Mouse (Mus musculus) ES-E14 (cell line): Measurements from ENCODE around the gene Sipa1l2. TPM values are rescaled to one million over a fixed set of nuclear protein-coding genes. Genes with fewer than 3 reads are reported as not detected.

Experiments
- DNase-seq: peaks from one replicate; pipeline ENCODE4 v3.0.0-alpha.2; 2013; ENCODE audit warnings: low read depth, low spot score
- H3K27ac ChIP-seq: 2 replicates; pipeline ENCODE4 v1.5.1; 2012; ENCODE audit warnings: low read depth, mild to moderate bottlenecking, low read length, moderate library complexity, mixed read lengths; ENCODE audit not compliant: poor library complexity, insufficient read depth, severe bottlenecking
- H3K36me3 ChIP-seq: 2 replicates; pipeline ENCODE4 v1.6.1; 2012; ENCODE audit warnings: mild to moderate bottlenecking, low read length, moderate library complexity, mixed read lengths; ENCODE audit not compliant: control insufficient read depth, poor library complexity, insufficient read depth, severe bottlenecking
- H3K4me1 ChIP-seq, 2 experiments: fragments of 150-350 bp in 1 of 2; sonication (generic) in 1 of 2; 2 replicates each; pipeline ENCODE4 v1.6.1; 2012; ENCODE audit warnings: low read length in 2 of 2, mild to moderate bottlenecking in 1 of 2, mixed read lengths in 1 of 2; ENCODE audit not compliant: control insufficient read depth in 2 of 2, insufficient read depth in 2 of 2, poor library complexity in 1 of 2
- H3K4me3 ChIP-seq, 2 experiments: fragments of 150-350 bp in 1 of 2; sonication (generic) in 1 of 2; 2 replicates each; pipeline ENCODE4 v1.5.1; 2012; ENCODE audit warnings: low read length in 2 of 2, low read depth in 1 of 2, mild to moderate bottlenecking in 1 of 2, mixed read lengths in 1 of 2; ENCODE audit not compliant: insufficient read depth in 1 of 2, poor library complexity in 1 of 2, severe bottlenecking in 1 of 2
- H3K9ac ChIP-seq: 2 replicates; pipeline ENCODE4 v1.6.1; 2012; ENCODE audit warnings: low read depth, mild to moderate bottlenecking, low read length, mixed read lengths; ENCODE audit not compliant: poor library complexity, insufficient read depth, severe bottlenecking
- H3K9me3 ChIP-seq: fragments of 150-350 bp; sonication (generic); 2 replicates; pipeline ENCODE4 v1.6.1; 2012; ENCODE audit warnings: low read depth, mild to moderate bottlenecking, low read length; ENCODE audit not compliant: control insufficient read depth, insufficient read depth
- CHD2 ChIP-seq: IDR thresholded peaks from 2 replicates; pipeline ENCODE4 v1.6.1; 2014; ENCODE audit warnings: mild to moderate bottlenecking, low read depth, low read length, inconsistent platforms
- HCFC1 ChIP-seq: IDR thresholded peaks from 2 replicates; pipeline ENCODE4 v1.6.1; 2012; ENCODE audit warnings: low read length, inconsistent platforms, borderline replicate concordance; ENCODE audit not compliant: insufficient read depth
- MAFK ChIP-seq: IDR thresholded peaks from 2 replicates; pipeline ENCODE4 v1.6.1; 2014; ENCODE audit warnings: mild to moderate bottlenecking, low read depth, low read length, inconsistent platforms; ENCODE audit not compliant: insufficient read depth
- ZC3H11A ChIP-seq: IDR thresholded peaks from 2 replicates; pipeline ENCODE4 v1.6.1; 2012; ENCODE audit warnings: low read depth, mild to moderate bottlenecking, inconsistent platforms, low read length, borderline replicate concordance
- ZNF384 ChIP-seq: IDR thresholded peaks from 2 replicates; pipeline ENCODE4 v1.6.1; 2012; ENCODE audit warnings: low read depth, low read length, inconsistent platforms
- in situ Hi-C, 2 experiments: fragments of 600-800 bp; cut with MboI; formaldehyde crosslinking; loops; one replicate each; pipeline ENCODE4 v1.15.1; 2025; ENCODE audit warnings: low sequenced_read_pairs in 2 of 2, inconsistent platforms in 1 of 2; ENCODE audit not compliant: unreplicated experiment in 2 of 2
- total RNA-seq: library from RNA; depleted of rRNA; stranded (reverse); fragments of 300-350 nt; gene quantifications from 2 replicates; pipeline ENCODE4 v1.2.3, GENCODE M21; 2012

Gene Sipa1l2
- total RNA-seq, 1 experiment: 19.0 TPM

GRCm38 (mm10) chr8:125550567-125550966 is 19.0 kb downstream of the Sipa1l2 start:
- TF ChIP-seq ZC3H11A (no peak), ZNF384 (no peak), MAFK (no peak), CHD2 (no peak), HCFC1 (no peak)
- Histone ChIP-seq H3K9me3 (no peaks in the 10 kb centered on the region), H3K27ac (no peak overlapping the region), H3K4me1 (peaks cover 13 to 35% of the 10 kb centered on the region in 2 experiments), H3K36me3 (no peaks in the 10 kb centered on the region), H3K4me3 (no peak overlapping the region), H3K9ac (no peak overlapping the region)
- in situ Hi-C loops: loop anchor here in 1 of 2 experiments (25.0 kb wide), 1 partner anchor 363 kb away; no protein-coding TSS in a partner anchor
- DNase-seq: no peak

GRCm38 (mm10) chr8:125547296-125547695 is 22.3 kb downstream of the Sipa1l2 start:
- Histone ChIP-seq H3K4me3 (no peak overlapping the region), H3K4me1 (peaks cover 13 to 18% of the 10 kb centered on the region in 2 experiments; a peak in 3 of 4 replicates), H3K36me3 (no peaks in the 10 kb centered on the region), H3K9me3 (no peaks in the 10 kb centered on the region), H3K27ac (no peak overlapping the region), H3K9ac (no peak overlapping the region)
- DNase-seq: no peak
- TF ChIP-seq HCFC1 (no peak), MAFK (no peak), CHD2 (no peak), ZNF384 (no peak), ZC3H11A (no peak)
- in situ Hi-C loops: no loop called here

- no peak for DNase-seq
- no peaks in the 10 kb centered on the region for H3K9me3 ChIP-seq
- no peaks in the 10 kb centered on the region for H3K36me3 ChIP-seq
- peaks cover 12 to 13% of the 10 kb centered on the region in 2 experiments; a peak in 3 of 4 replicates for H3K4me1 ChIP-seq
- no peak overlapping the region for H3K4me3 ChIP-seq
- H3K27ac ChIP-seq: no peak overlapping the region
- in situ Hi-C loops: no loop called here
- no peak overlapping the region for H3K9ac ChIP-seq
- TF ChIP-seq ZC3H11A (no peak), ZNF384 (no peak), MAFK (no peak), HCFC1 (no peak), CHD2 (no peak)
Observed at GRCm38 (mm10) chr8:125545866-125546265, 23.7 kb downstream of the Sipa1l2 start.

DNA sequence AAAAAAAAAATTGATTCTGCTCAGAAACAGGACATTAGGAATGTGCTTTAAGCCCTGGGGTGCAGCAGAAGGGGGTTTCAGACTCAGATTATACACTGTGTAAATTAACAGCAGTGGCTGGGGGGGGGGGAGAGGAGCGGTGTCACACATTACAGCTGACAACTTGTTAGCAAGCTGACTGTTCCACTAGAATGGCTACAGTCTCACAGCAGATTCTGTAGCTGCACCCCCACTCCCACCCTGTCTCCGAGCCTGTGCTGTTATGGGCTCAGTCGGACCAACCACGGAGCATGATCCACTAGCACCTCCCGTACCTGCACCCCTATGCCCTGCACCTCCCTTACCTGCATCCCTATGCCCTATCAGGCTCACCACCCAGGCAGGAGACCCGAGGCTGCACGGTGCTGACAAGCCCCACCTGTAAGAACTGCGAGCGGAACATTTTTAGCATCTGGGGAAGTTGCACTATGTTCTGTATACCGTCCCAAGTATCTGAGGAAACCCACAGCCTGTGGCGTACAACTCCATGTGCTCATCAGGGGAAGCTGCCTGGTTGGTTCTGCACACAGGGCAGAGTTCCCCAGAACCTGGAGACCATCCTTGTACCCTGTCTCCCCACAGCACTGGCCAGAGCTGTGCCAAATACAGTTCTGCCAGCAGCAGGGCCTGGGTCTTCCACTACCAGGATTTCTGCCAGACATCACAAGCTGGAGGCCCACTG is 26.6 kb downstream of the Sipa1l2 start:
- H3K9me3 ChIP-seq: no peaks in the 10 kb centered on the region
- peaks cover 5 to 22% of the 10 kb centered on the region in 2 experiments; a peak in 3 of 4 replicates for H3K4me1 ChIP-seq
- DNase-seq: no peak
- in situ Hi-C loops: no loop called here
- H3K36me3 ChIP-seq: peaks cover under 1% of the 10 kb centered on the region; the same call in 1 of the 2 replicates
- no peak overlapping the region for H3K27ac ChIP-seq
- H3K4me3 ChIP-seq: no peak overlapping the region
- TF ChIP-seq HCFC1 (no peak), MAFK (no peak), CHD2 (no peak), ZC3H11A (no peak), ZNF384 (no peak)
- H3K9ac ChIP-seq: no peak overlapping the region
